Mouse (Mus musculus) olfactory bulb, adult 2 months (tissue): Measurements from ENCODE around the gene Ppbp.

Experiments
- CTCF ChIP-seq: fragments of 200-500 bp; IDR thresholded peaks from 2 replicates; pipeline ENCODE4 v1.5.1; 2012; ENCODE audit warnings: low read depth, mild to moderate bottlenecking, low read length, moderate library complexity; ENCODE audit not compliant: insufficient read depth
- POLR2A ChIP-seq: fragments of 200-500 bp; IDR thresholded peaks from 2 replicates; pipeline ENCODE4 v1.6.1; 2012; ENCODE audit warnings: mild to moderate bottlenecking, low read depth, low read length, moderate library complexity; ENCODE audit not compliant: insufficient read depth

DNA sequence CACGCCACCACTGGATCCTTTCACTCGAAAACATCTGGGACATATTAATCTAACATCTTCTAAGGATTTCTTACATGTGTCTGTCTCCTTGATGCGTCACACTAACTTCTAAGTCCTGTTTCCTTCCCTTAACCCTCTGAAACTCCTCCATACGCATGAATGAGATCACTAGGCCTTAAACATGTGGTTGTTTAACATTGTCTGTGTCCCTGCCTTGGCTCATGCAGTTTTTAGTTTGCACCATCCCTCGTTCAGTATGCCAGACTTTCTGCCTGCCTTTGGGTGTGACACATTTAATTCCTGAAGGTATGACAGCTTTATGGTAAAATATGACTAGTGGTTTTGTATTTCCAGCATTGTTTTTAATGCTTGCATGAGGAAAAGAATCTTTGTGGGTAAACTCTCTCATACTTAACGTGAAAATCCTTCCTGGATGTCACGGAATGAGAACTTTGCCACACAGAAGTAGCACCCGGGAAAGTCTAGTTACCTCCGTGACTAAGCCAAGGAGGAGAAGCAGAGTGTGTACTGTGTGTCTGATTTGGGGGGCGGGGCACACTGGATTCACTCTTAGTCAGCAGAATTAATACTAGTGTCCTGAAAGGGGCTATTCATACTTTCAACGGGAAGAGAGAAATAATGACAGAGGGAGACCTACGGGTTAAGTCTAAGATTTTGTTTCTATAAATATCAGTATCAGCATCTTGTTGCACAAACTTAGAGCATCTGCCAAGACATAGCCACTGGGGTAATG lies 4.2 kb upstream of the Ppbp start:
- TF ChIP-seq CTCF (no peak), POLR2A (no peak)
